Comparison of ENCODE assay signal across 8 mouse cellular contexts in the genomic region with DNA sequence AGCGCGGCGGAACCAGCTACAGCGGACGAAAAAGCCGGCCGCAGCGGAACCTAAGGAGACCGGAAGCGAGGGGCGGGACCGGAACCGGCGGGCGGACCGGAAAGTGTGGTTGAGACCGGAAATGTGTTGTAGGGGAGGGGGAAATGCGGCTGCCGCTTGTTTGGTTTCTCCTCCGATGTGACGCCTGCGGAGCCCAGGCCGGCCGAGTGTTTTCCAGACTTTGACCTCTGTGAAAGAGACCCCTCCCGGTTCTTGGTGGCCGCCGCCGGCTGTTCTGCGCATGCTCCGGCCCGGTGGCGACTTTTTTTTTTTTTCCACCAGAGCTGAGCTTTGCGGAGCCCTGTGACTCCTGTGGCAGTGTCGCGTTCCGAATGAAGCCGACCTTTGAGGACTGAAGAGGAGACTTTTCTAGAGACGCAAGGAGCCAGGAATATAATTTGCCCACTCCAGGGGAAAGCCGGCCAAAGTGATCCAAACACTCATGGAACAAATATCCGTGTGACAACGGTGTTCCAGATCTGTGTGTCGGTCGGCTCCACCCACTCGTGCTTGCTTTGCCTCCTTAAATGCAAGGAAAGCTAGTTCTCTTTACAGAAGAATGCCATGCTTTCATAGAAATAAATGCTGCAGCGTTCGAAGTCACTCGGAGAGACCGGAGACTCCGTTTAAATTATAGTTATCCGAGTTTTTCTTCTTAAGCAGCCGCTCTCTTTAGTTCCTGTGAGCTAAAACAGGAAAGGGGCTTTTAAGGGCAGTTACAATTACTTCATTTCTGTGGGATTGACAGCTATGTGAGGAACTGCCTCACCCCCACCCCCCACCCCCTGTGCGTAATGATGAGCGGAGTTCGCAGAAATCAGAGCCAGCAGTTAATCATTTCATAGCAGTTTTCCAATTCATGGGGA. TPM values are rescaled to one million over a fixed set of nuclear protein-coding genes. Genes with fewer than 3 reads are reported as not detected.
A peak's percentile ranks its signal among the peaks of the same experiment; 100 is the strongest.
DNase-seq lines count a peak whose midpoint lies in the region; ATAC-seq and TF ChIP-seq lines count a peak whose summit lies in the region.

A gene (minus strand): TSS at position 67 of the 905 bp plus-strand sequence.

- H3K4me3 ChIP-seq in forebrain, embryonic 10.5 days = peak within 1 kb of the TSS; percentile 84
- H3K4me3 ChIP-seq in heart, embryonic 15.5 days = peak within 1 kb of the TSS; percentile 95
- H3K4me3 ChIP-seq in liver, embryonic 14.5 days (ENCODE audit: insufficient read depth in 1 of 2, low read depth in 2 of 2, low read length in 2 of 2) = peak within 1 kb of the TSS; percentile 72 to 87
- peak within 1 kb of the TSS; percentile 97 for H3K4me3 ChIP-seq in neural tube, embryonic 11.5 days (ENCODE audit: low read depth, low read length)
- peak within 1 kb of the TSS; percentile 96 for H3K4me3 ChIP-seq in stomach, postnatal 0 days (ENCODE audit: low read depth, low read length)

- H3K36me3 ChIP-seq in forebrain, embryonic 10.5 days (replicated peaks) = peaks cover 4% of the 10 kb centered on the region
- no peaks in the 10 kb centered on the region for H3K36me3 ChIP-seq in heart, embryonic 15.5 days
- peaks cover 7% of the 10 kb centered on the region; the same call in 1 of the 2 replicates for H3K36me3 ChIP-seq in liver, embryonic 14.5 days (replicated peaks; ENCODE audit: control insufficient read depth, insufficient read depth, low read depth)
- H3K36me3 ChIP-seq in neural tube, embryonic 11.5 days (ENCODE audit: control insufficient read depth, insufficient read depth, low read length) = no peaks in the 10 kb centered on the region
- H3K36me3 ChIP-seq in stomach, postnatal 0 days (ENCODE audit: control insufficient read depth, insufficient read depth, low read length) = no peaks in the 10 kb centered on the region

- TF ChIP-seq EP300 in liver, embryonic 14.5 days (IDR thresholded peaks at IDR 0.05; ENCODE audit: low read depth) = peak; percentile 60; the same call in 1 of the 2 replicates
- TF ChIP-seq EP300 in stomach, postnatal 0 days (optimal IDR thresholded peaks at IDR 0.05) = peak; percentile 64

- H3K9me3 ChIP-seq in forebrain, embryonic 10.5 days = no peaks in the 10 kb centered on the region
- H3K9me3 ChIP-seq in heart, embryonic 15.5 days (replicated peaks) = no peaks in the 10 kb centered on the region
- H3K9me3 ChIP-seq in liver, embryonic 14.5 days (ENCODE audit: control insufficient read depth, low read length) = no peaks in the 10 kb centered on the region
- no peaks in the 10 kb centered on the region for H3K9me3 ChIP-seq in neural tube, embryonic 11.5 days (ENCODE audit: control insufficient read depth, low read length)
- no peaks in the 10 kb centered on the region for H3K9me3 ChIP-seq in stomach, postnatal 0 days (ENCODE audit: control insufficient read depth, low read length)

- H3K27me3 ChIP-seq in forebrain, embryonic 10.5 days (ENCODE audit: poor library complexity, severe bottlenecking) = no peaks in the 10 kb centered on the region
- no peaks in the 10 kb centered on the region for H3K27me3 ChIP-seq in heart, embryonic 15.5 days
- H3K27me3 ChIP-seq in liver, embryonic 14.5 days (ENCODE audit: control insufficient read depth, insufficient read depth, low read length) = no peaks in the 10 kb centered on the region
- no peaks in the 10 kb centered on the region for H3K27me3 ChIP-seq in neural tube, embryonic 11.5 days (ENCODE audit: control insufficient read depth, insufficient read depth, low read length)
- no peaks in the 10 kb centered on the region for H3K27me3 ChIP-seq in stomach, postnatal 0 days (ENCODE audit: control insufficient read depth, insufficient read depth, low read length)

- H3K4me2 ChIP-seq in heart, embryonic 15.5 days = peak within 1 kb of the TSS; percentile 79
- H3K4me2 ChIP-seq in liver, embryonic 14.5 days (ENCODE audit: low read depth) = peak within 1 kb of the TSS; percentile 98
- peak within 1 kb of the TSS; percentile 94 for H3K4me2 ChIP-seq in neural tube, embryonic 11.5 days (ENCODE audit: low read depth)
- H3K4me2 ChIP-seq in stomach, postnatal 0 days (replicated peaks; ENCODE audit: low read depth) = peak within 1 kb of the TSS; percentile 90

- peak; percentile 80 for DNase-seq in c-Kit-negative CD71-positive TER-119-positive erythroid progenitor cells, embryonic 14.5 days (ENCODE audit: low read depth, low spot score)
- DNase-seq in forebrain, embryonic 10.5 days (ENCODE audit: extremely low spot score, low spot score) = peak; percentile 93
- peak; percentile 96 to 97 for DNase-seq in kidney, postnatal 25 days
- peak; percentile 80 to 84 (median 84) for DNase-seq in liver, embryonic 14.5 days (ENCODE audit: low read depth in 3 of 3, low spot score in 3 of 3)
- DNase-seq in neural tube, embryonic 11.5 days (ENCODE audit: low spot score) = peak; percentile 92
- peak; percentile 93 for DNase-seq in stomach, postnatal 0 days (ENCODE audit: low spot score)

- H3K27ac ChIP-seq in forebrain, embryonic 10.5 days = peak within 1 kb of the TSS; percentile 92
- peak within 1 kb of the TSS; percentile 93 for H3K27ac ChIP-seq in heart, embryonic 15.5 days
- peak within 1 kb of the TSS; percentile 97 for H3K27ac ChIP-seq in liver, embryonic 14.5 days
- peak within 1 kb of the TSS; percentile 86 for H3K27ac ChIP-seq in neural tube, embryonic 11.5 days (ENCODE audit: low read depth, low read length)
- peak within 1 kb of the TSS; percentile 93 for H3K27ac ChIP-seq in stomach, postnatal 0 days (replicated peaks)

- no peak for TF ChIP-seq CTCF in liver, embryonic 14.5 days (IDR thresholded peaks at IDR 0.05; ENCODE audit: low read depth)
- TF ChIP-seq CTCF in stomach, postnatal 0 days (IDR thresholded peaks at IDR 0.05; ENCODE audit: low read depth) = no peak

- peaks cover 25% of the 10 kb centered on the region for H3K4me1 ChIP-seq in forebrain, embryonic 10.5 days
- peaks cover 16% of the 10 kb centered on the region for H3K4me1 ChIP-seq in heart, embryonic 15.5 days (replicated peaks)
- H3K4me1 ChIP-seq in liver, embryonic 14.5 days (replicated peaks; ENCODE audit: control insufficient read depth in 2 of 2, insufficient read depth in 2 of 2, low read length in 1 of 2) = peaks cover 38 to 42% of the 10 kb centered on the region in 2 experiments
- H3K4me1 ChIP-seq in neural tube, embryonic 11.5 days (ENCODE audit: control insufficient read depth, insufficient read depth, low read length) = peaks cover 3% of the 10 kb centered on the region; the same call in 1 of the 2 replicates
- no peaks in the 10 kb centered on the region; the same call in 1 of the 2 replicates for H3K4me1 ChIP-seq in stomach, postnatal 0 days (replicated peaks; ENCODE audit: control insufficient read depth, insufficient read depth)

- H3K9ac ChIP-seq in heart, embryonic 15.5 days = peak within 1 kb of the TSS; percentile 88
- H3K9ac ChIP-seq in liver, embryonic 14.5 days (replicated peaks) = peak within 1 kb of the TSS; percentile 97
- peak within 1 kb of the TSS; percentile 90 for H3K9ac ChIP-seq in neural tube, embryonic 11.5 days (ENCODE audit: low read length)
- peak within 1 kb of the TSS; percentile 85 for H3K9ac ChIP-seq in stomach, postnatal 0 days (ENCODE audit: low read length)

- ATAC-seq in CD4-positive, CD25-positive, alpha-beta regulatory T cell, adult 4 months = peak; percentile 82
- peak; percentile 90 for ATAC-seq in heart, embryonic 15.5 days (replicated peaks; ENCODE audit: insufficient number of reproducible peaks, insufficient read depth, low FRiP score, low read depth)
- peak; percentile 74 for ATAC-seq in liver, embryonic 14.5 days (ENCODE audit: insufficient read depth)
- ATAC-seq in neural tube, embryonic 11.5 days (ENCODE audit: insufficient read depth, low FRiP score, low TSS enrichment) = peak; percentile 93
- ATAC-seq in stomach, postnatal 0 days (ENCODE audit: low FRiP score, low TSS enrichment) = peak; percentile 97

- WGBS in forebrain, embryonic 10.5 days = under 1% methylated on average over 54 of the region's 54 CpGs
- under 1% methylated on average over 54 of the region's 54 CpGs for WGBS in heart, embryonic 15.5 days
- under 1% methylated on average over 54 of the region's 54 CpGs for WGBS in liver, embryonic 14.5 days (ENCODE audit: insufficient replicate concordance)
- WGBS in neural tube, embryonic 11.5 days = 1% methylated on average over 54 of the region's 54 CpGs
- under 1% methylated on average over 53 of the region's 54 CpGs for WGBS in stomach, postnatal 0 days

RNA-seq across cellular contexts. Expression of the gene that starts here (rescaled TPM):
- 10 to 100 TPM; 44.1 to 58.3 TPM for polyA plus RNA-seq in CD4-positive, CD25-positive, alpha-beta regulatory T cell, adult 4 months (2017; shearing (Covaris generic))
- 72.1 and 81.6 TPM in 2 replicates for polyA plus RNA-seq in forebrain, embryonic 10.5 days (2016; fragmentation: Nextera tagmentation; extraction: Ambion mirVana)
- polyA plus RNA-seq in heart, embryonic 15.5 days (2015; fragmentation: Nextera tagmentation; extraction: Ambion mirVana) = 38.7 and 41.8 TPM in 2 replicates
- 17.2 and 30.4 TPM in 2 replicates for polyA plus RNA-seq in liver, embryonic 14.5 days (2012; rRNA removed)
- polyA plus RNA-seq in liver, embryonic 14.5 days (2014; fragmentation: Nextera tagmentation; extraction: Ambion mirVana) = 46.6 and 49.1 TPM in 2 replicates
- polyA plus RNA-seq in neural tube, embryonic 11.5 days (2014; fragmentation: Nextera tagmentation; extraction: Ambion mirVana) = 73.8 and 75.3 TPM in 2 replicates
- 34.5 and 36.9 TPM in 2 replicates for polyA plus RNA-seq in stomach, postnatal 0 days (2015; fragmentation: Nextera tagmentation; extraction: Ambion mirVana)

Comparison
In these comparisons a context has a peak if more than half of its experiments do, and no peak if none do; other contexts are left out.
1. Peak in every context shown above with its lines: DNase-seq, ATAC-seq, H3K4me3 ChIP-seq and H3K27ac ChIP-seq.